Mouse (Mus musculus): ENCODE measurements around the gene Dync1i1. TPM values are rescaled to one million over a fixed set of nuclear protein-coding genes. Genes with fewer than 3 reads are reported as not detected.

Dync1i1 gene
- polyA plus RNA-seq, 1 experiment from 2014 or later: 1.4 TPM

DNA sequence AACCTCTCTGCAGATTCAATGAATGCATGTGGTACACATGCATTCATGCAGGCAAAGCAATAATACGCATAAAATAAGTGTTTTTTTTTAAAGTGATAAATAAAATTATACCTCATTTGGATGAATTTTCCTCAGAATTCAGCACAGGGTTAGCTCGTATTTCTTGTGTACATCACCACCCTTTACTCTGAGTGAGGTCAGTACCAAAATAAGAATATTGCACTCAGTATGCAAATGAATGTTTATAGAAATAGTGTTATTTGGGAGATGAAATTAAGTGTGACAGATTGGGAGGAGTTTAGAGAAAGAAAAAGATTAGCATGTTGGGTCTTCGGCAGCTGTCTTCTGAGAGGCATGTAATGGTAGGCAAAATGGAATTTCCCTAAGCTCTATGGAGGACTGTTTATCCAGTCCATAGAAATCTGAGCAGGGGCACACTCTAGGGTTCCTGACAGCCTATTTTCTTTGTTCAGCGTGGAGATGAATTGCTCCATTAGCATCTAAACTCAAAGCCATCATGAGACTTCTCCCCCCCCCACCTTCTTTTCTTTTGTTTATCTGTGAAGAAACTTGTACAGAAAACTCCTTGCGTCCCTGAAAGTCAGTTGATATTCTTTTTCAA, 31.2 kb downstream of the Dync1i1 start:
- H3K9ac ChIP-seq (ENCODE audit: low read depth, low read length): no peak overlapping the region
- no peak overlapping the region for H3K4me2 ChIP-seq (ENCODE audit: low read length)
- H3K27ac ChIP-seq: no peak overlapping the region
- H3K4me1 ChIP-seq (replicated peaks; ENCODE audit: insufficient read depth, low read length): no peaks in the 10 kb centered on the region
- no peaks in the 10 kb centered on the region for H3K27me3 ChIP-seq (ENCODE audit: insufficient read depth, low read length)
- no peak for ATAC-seq (replicated peaks; ENCODE audit: low FRiP score, low read depth)
- WGBS: 52% methylated on average over 5 of the region's 5 CpGs
- H3K36me3 ChIP-seq (ENCODE audit: insufficient read depth, low read length): no peaks in the 10 kb centered on the region
- no peaks in the 10 kb centered on the region for H3K9me3 ChIP-seq (replicated peaks; ENCODE audit: low read length)
- H3K4me3 ChIP-seq (replicated peaks; ENCODE audit: low read depth, low read length): no peak overlapping the region
- TF ChIP-seq CTCF (IDR thresholded peaks at IDR 0.05; ENCODE audit: low read depth): no peak
- DNase-seq (ENCODE audit: low spot score): no peak

DNA sequence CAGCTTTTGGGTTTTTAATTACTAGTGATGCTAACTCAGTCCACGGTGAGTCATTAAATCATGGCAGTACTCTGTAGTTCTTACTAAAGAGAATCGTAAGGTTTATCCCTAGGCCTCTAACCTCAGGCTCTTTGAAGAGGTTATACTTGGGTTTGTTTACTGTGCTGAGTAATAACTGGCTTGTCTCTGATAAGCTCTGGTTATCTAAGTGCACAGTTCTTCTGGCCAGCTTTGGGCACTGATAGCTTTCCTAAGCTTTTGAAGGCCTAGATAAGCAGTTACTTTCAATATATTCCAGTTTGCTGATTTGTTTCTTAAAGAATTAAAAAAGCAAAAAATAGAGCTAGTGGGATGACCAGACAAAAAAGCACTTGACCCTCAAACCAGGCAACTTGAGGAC, 37.5 kb downstream of the Dync1i1 start:
- ATAC-seq (replicated peaks; ENCODE audit: low FRiP score, low read depth) (no peak), DNase-seq (ENCODE audit: low spot score) (no peak)
- H3K9me3 ChIP-seq (replicated peaks; ENCODE audit: low read length): no peaks in the 10 kb centered on the region
- H3K4me3 ChIP-seq (replicated peaks; ENCODE audit: low read depth, low read length): no peak overlapping the region
- no peak overlapping the region for H3K9ac ChIP-seq (ENCODE audit: low read depth, low read length)
- TF ChIP-seq CTCF (IDR thresholded peaks at IDR 0.05; ENCODE audit: low read depth): no peak
- no peak overlapping the region for H3K4me2 ChIP-seq (ENCODE audit: low read length)
- H3K27me3 ChIP-seq (ENCODE audit: insufficient read depth, low read length): no peaks in the 10 kb centered on the region
- 48% methylated on average over 2 of the region's 2 CpGs for WGBS
- no peaks in the 10 kb centered on the region for H3K4me1 ChIP-seq (replicated peaks; ENCODE audit: insufficient read depth, low read length)
- H3K36me3 ChIP-seq (ENCODE audit: insufficient read depth, low read length): no peaks in the 10 kb centered on the region
- H3K27ac ChIP-seq: no peak overlapping the region

GRCm38 (mm10) chr6:5768576-5768975, 43.1 kb downstream of the Dync1i1 start:
- Histone ChIP-seq H3K4me2 (ENCODE audit: low read length) (no peak overlapping the region), H3K4me3 (replicated peaks; ENCODE audit: low read depth, low read length) (no peak overlapping the region), H3K27me3 (ENCODE audit: insufficient read depth, low read length) (no peaks in the 10 kb centered on the region), H3K27ac (no peak overlapping the region), H3K36me3 (ENCODE audit: insufficient read depth, low read length) (no peaks in the 10 kb centered on the region), H3K9me3 (replicated peaks; ENCODE audit: low read length) (no peaks in the 10 kb centered on the region), H3K9ac (ENCODE audit: low read depth, low read length) (no peak overlapping the region), H3K4me1 (replicated peaks; ENCODE audit: insufficient read depth, low read length) (no peaks in the 10 kb centered on the region)
- DNase-seq (ENCODE audit: low spot score) (no peak), ATAC-seq (replicated peaks; ENCODE audit: low FRiP score, low read depth) (no peak)
- TF ChIP-seq CTCF (IDR thresholded peaks at IDR 0.05; ENCODE audit: low read depth): no peak
- WGBS: 60% methylated on average over 1 of the region's 1 CpGs

- Histone ChIP-seq H3K4me3 (replicated peaks; ENCODE audit: low read depth, low read length) (no peak overlapping the region), H3K36me3 (ENCODE audit: insufficient read depth, low read length) (no peaks in the 10 kb centered on the region), H3K4me1 (replicated peaks; ENCODE audit: insufficient read depth, low read length) (no peaks in the 10 kb centered on the region), H3K9me3 (replicated peaks; ENCODE audit: low read length) (no peaks in the 10 kb centered on the region), H3K9ac (ENCODE audit: low read depth, low read length) (no peak overlapping the region), H3K27ac (no peak overlapping the region), H3K27me3 (ENCODE audit: insufficient read depth, low read length) (no peaks in the 10 kb centered on the region), H3K4me2 (ENCODE audit: low read length) (no peak overlapping the region)
- TF ChIP-seq CTCF (IDR thresholded peaks at IDR 0.05; ENCODE audit: low read depth): no peak
- 90% methylated on average over 4 of the region's 4 CpGs for WGBS
- ATAC-seq (replicated peaks; ENCODE audit: low FRiP score, low read depth) (no peak), DNase-seq (ENCODE audit: low spot score) (no peak)
These were observed 44.8 kb downstream of the Dync1i1 start for GRCm38 (mm10) chr6:5770283-5770682.

- no peak for TF ChIP-seq CTCF (IDR thresholded peaks at IDR 0.05; ENCODE audit: low read depth)
- DNase-seq (ENCODE audit: low spot score) (no peak), ATAC-seq (replicated peaks; ENCODE audit: low FRiP score, low read depth) (no peak)
- no peaks in the 10 kb centered on the region for H3K9me3 ChIP-seq (replicated peaks; ENCODE audit: low read length)
- H3K9ac ChIP-seq (ENCODE audit: low read depth, low read length): no peak overlapping the region
- no peaks in the 10 kb centered on the region for H3K27me3 ChIP-seq (ENCODE audit: insufficient read depth, low read length)
- 64% methylated on average over 3 of the region's 3 CpGs for WGBS
- H3K36me3 ChIP-seq (ENCODE audit: insufficient read depth, low read length): no peaks in the 10 kb centered on the region
- no peak overlapping the region for H3K4me3 ChIP-seq (replicated peaks; ENCODE audit: low read depth, low read length)
- no peak overlapping the region for H3K27ac ChIP-seq
- H3K4me2 ChIP-seq (ENCODE audit: low read length): no peak overlapping the region
- H3K4me1 ChIP-seq (replicated peaks; ENCODE audit: insufficient read depth, low read length): no peaks in the 10 kb centered on the region
These were observed 50.0 kb downstream of the Dync1i1 start for GRCm38 (mm10) chr6:5775461-5775860.

- no peak overlapping the region for H3K4me3 ChIP-seq (replicated peaks; ENCODE audit: low read depth, low read length)
- H3K4me2 ChIP-seq (ENCODE audit: low read length): no peak overlapping the region
These were observed 56.3 kb downstream of the Dync1i1 start for GRCm38 (mm10) chr6:5781752-5782151.

DNA sequence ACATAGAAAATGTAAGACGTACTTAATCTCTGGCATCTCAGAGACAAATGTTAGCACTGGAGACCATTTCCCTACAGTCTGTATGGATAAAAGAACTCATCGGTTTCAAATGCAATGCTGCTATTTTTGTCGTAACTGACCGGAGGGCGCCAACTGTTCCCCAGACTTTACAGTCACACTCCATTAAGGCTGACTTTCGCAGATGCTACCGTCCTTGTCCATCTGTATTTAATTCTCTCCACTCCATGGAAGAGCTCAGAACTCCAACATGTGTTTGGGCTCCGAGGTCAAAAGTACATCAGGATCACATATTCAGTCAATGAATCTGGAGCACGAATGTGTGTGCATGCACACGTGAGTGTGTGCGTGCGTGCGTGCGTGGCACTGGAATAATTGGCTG, 58.4 kb downstream of the Dync1i1 start:
- Histone ChIP-seq H3K9me3 (replicated peaks; ENCODE audit: low read length) (no peaks in the 10 kb centered on the region), H3K4me3 (replicated peaks; ENCODE audit: low read depth, low read length) (no peak overlapping the region), H3K4me2 (ENCODE audit: low read length) (no peak overlapping the region), H3K4me1 (replicated peaks; ENCODE audit: insufficient read depth, low read length) (no peaks in the 10 kb centered on the region), H3K27ac (no peak overlapping the region), H3K9ac (ENCODE audit: low read depth, low read length) (no peak overlapping the region), H3K27me3 (ENCODE audit: insufficient read depth, low read length) (no peaks in the 10 kb centered on the region), H3K36me3 (ENCODE audit: insufficient read depth, low read length) (no peaks in the 10 kb centered on the region)
- TF ChIP-seq CTCF (IDR thresholded peaks at IDR 0.05; ENCODE audit: low read depth): no peak
- 83% methylated on average over 14 of the region's 14 CpGs for WGBS
- ATAC-seq (replicated peaks; ENCODE audit: low FRiP score, low read depth): no peak
- no peak for DNase-seq (ENCODE audit: low spot score)

More at GRCm38 (mm10) chr6:5781752-5782151, 56.3 kb downstream of the Dync1i1 start:
- ATAC-seq (replicated peaks; ENCODE audit: low FRiP score, low read depth) (no peak), DNase-seq (ENCODE audit: low spot score) (no peak)
- Histone ChIP-seq H3K36me3 (ENCODE audit: insufficient read depth, low read length) (no peaks in the 10 kb centered on the region), H3K9me3 (replicated peaks; ENCODE audit: low read length) (no peaks in the 10 kb centered on the region), H3K27me3 (ENCODE audit: insufficient read depth, low read length) (no peaks in the 10 kb centered on the region), H3K4me1 (replicated peaks; ENCODE audit: insufficient read depth, low read length) (no peaks in the 10 kb centered on the region), H3K27ac (no peak overlapping the region), H3K9ac (ENCODE audit: low read depth, low read length) (no peak overlapping the region)
- TF ChIP-seq CTCF (IDR thresholded peaks at IDR 0.05; ENCODE audit: low read depth): no peak
- 71% methylated on average over 6 of the region's 6 CpGs for WGBS

Data from kidney, postnatal 0 days (tissue).